Mouse (Mus musculus) CD4-positive, CD25-positive, alpha-beta regulatory T cell, adult 4 months (primary cell): ENCODE data around the gene Specc1. TPM values are rescaled to one million over a fixed set of nuclear protein-coding genes. Genes with fewer than 3 reads are reported as not detected.

Source experiments
- ATAC-seq: one replicate; pipeline ENCODE4 v1.8.0; 2017
- polyA plus RNA-seq, 2 experiments: library from polyadenylated mRNA; unstranded; fragments of 100-300 nt; shearing (Covaris generic); gene quantifications; one replicate each; pipeline ENCODE4 v1.2.1; 2017

The Specc1 gene
- polyA plus RNA-seq, 2 experiments from 2014 or later = 2.9 to 3.5 TPM

DNA sequence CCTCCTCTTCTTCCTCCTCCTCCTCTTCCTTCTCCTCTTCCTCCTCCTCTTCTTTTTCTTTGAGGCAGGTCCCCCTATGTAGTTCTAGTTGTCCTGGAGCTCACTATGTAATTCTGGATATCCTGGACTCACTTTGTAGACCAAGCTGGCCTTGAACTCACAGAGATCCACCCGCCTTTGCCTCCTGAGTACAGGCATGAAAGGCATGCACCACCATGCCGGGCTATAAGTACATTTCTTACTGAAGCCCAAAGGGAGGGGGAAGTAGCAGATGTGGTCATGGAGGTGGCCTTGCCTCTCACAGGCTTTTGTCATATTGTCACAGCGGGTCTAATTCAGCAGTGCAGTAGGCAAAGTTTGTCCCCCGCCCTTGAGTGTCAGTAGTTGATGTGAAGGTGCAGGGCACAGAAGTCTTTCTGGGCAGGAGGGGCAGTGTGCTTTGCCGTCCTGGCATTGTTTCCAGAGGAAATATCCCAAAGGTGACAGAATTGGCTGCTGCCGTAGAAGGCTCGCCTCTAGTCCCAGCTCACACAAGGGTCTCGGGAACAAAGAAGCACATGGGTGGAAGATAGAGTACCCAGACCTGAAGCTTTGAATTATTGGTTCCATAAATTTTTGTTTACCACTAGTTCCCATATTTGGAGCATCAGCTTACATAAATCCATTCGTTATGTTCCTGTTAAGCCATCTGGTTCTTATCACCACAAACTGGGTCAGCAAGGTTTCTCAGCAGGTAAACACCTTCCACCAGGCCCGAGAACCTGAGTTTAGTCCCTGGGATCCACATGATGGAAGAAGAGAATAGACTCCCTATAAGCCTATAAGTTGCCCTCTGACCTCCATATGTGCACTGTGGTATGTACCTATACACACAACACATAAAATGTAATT lies 62.0 kb downstream of the Specc1 start:
- ATAC-seq = no peak

DNA sequence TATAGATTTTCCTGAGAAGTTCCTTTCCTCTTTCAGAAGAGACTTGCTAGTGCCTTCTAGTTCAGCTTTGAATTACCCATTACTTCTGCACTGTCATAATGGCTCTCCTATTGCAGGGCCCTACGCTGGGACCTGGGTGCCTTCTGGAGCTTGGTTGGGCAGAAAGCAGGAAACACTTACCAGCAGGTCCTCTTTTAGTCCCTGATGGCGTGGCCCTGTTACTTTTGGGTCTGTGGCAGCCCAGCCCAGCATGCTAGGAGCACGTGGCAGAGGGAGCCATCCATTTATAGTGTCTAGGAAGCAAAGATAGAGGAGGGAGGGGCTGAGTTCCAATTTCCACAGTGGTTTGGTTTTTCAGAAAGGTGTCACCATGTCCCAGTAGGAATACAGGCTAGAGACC lies 63.3 kb downstream of the Specc1 start:
- no peak for ATAC-seq

DNA sequence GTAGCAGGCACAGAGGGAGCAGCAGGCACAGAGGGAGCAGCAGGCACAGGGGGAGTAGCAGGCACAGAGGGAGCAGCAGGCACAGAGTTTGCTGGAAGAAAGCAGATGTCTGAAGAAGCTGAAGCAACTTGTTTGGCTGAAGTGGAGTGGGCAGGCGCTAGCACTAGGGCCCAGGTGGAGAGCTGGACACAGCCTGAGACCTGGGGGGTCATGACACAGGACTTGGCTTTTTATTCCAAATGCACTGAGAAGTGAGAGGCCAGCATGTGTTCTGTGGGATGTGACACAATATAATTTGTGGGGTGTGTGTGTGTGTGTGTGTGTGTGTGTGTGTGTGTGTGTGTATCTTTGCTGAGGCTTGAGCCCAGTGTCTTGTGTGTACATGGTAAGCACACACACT lies 64.3 kb downstream of the Specc1 start:
- no peak for ATAC-seq

DNA sequence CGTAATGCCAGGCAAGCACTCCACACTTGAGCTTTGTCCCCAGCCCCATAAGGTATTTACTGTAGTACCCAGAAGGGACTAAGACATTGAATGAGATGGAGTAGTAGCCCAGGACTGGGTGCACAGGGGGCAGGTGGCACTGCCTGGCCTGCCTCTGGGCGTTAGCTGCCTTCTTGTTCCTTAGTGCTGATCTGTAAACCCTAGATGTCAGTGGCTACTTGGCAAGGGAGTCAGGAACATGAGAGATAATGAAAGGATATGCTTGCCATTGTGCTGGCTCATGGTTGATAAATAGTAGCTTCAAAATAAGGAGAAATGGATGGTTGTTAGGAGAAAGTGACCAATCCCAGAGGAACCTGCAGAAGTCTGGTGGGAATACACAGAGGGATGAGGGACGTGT lies 65.5 kb downstream of the Specc1 start:
- ATAC-seq = no peak

DNA sequence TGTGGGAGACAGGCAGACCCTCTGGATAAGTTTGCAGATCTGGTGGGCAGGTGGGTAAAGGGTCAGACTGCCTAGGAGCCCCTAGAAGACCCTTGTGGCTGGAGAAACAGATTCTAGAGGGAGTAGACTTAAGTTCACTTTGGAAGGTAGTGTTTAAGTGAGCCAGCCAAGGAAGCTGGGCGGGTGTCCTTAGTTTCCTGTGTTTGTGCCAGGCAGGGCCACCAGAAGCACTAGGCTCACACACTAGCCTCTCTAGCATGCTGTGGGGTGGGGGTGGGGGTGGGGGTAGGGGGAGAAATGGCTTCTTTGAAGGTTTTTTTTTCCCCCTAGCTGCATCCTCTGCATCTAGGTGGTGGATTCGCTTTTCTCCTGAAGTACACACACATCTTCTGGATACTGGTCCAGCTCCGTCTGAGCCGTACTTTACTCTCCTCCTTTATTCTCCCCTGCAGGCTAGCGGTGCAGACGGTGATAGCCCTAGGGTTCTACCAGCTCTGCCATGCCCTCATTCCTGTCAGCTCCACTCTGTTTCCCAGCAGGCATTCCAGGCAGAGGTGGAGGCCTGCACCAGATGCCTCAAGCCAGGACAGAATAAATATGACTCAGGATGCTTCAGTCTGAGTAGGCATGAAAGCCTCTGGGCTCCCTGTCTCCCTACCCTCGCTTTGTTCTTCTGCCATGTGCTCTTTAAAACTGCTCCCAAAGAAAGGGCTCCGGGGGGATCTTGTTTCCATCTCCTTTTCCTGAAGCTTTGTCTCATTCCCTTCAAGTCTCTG lies 66.3 kb downstream of the Specc1 start:
- ATAC-seq = no peak

DNA sequence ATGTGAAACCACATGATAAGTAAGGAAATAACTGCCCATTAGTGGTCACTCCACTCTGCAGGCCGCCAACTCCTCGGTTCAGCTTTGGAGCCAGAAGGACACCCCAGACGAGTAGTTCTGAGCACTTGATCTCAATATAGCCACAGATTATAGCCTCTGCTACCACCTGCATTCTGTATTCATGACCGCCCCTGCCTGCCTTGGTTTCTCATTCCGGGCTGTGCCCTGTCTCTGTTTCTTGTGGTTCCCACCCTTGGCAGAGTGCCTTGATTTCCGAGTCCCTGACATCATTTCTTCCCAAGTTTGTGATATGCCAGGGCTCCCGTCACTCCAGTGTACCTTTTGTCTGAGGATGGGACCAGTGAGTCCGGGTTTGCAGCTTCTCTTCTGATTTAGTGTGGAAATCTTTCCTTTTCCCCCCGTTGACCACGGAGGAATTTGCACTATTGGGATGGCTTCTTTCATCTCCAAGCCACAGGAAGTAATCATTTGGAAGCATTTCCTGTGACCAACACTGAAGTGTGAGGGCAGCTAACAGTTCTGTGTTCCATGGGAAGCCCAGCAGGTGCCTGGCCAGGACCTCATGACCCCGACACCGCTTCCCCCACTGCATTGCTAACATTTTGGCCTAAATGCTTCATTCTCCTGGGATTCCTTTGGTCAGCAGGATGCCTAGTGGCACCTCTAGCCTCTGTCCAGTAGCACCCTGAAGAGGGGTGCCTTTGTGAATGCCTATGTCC lies 67.1 kb downstream of the Specc1 start:
- no peak for ATAC-seq

DNA sequence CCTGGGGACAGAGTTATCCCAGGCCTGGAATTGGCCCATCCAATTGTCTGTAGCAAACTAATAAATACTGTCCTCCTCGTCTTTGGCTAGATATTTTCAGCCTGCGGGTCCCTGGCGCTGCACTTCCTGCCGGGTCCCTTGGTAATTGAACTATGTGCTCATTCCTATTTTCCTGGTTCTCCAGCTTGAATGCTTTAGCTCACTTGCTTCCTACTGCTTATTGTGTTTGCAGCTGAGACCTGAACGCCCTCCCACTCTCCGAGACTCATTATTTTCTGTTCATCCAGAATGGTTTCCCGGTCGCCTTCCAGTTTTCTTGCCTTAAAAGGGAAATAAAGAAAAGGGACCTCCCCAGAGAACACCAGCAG lies 67.7 kb downstream of the Specc1 start:
- no peak for ATAC-seq

DNA sequence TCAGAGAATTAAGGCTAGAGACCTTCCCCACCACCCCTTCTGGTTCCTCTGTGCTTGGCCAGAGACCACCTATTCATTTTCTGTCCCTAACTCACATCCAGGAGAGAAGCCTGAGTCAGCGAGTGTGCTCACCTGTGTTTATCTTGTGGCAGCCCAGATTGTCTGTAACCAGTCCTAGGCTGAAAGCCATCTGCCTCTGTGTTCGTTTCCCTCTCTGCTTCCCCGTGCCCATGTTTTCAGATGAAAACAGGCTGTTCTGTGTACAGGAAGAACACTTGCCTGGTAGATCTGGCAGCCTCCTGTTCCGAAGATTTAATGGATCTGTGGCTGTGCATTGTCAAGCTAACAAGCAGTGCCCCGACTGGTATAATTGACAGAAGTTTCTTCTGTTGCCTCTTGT lies 68.4 kb downstream of the Specc1 start:
- no peak for ATAC-seq

DNA sequence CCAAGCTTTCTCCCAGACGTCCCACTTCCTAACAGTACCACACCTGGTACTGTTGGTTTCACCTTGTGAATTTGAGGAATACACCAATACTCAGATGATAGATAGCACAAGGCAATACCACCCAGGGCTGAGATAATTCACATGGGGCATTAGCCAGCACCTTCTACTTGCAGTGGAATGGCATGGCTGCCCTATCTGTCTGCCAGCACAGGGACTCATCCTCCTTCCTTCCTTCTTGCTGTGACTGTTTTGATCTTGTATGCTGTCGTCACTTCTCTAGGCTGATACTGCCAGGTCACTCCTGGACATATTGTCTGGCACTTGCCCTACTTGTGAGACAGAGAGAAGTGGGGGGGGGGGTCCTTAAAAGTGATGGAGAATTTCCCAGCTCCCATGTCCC lies 69.2 kb downstream of the Specc1 start:
- no peak for ATAC-seq

DNA sequence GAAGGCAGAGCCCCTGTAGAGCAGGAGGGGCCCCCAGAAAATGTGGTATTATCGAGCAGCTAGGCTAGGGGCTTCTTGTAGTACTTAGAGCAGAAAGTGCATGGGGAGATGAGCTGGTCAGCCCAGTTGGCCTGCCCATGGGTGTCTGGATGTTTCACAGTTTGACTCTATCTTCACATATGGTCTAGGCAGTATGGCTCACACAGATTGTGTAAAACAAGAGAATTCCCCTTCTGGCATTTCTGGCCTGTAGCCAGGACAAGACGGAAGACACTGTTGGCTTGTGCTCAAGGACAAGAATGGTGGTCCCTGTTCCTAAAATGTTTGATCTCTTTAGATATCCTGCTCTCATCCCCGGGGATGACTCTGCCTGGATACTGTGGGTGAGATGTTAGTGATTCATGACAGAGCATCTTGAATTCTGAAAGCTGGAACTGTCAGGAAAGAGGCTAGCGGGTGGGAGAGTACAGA lies 69.8 kb downstream of the Specc1 start:
- no peak for ATAC-seq

DNA sequence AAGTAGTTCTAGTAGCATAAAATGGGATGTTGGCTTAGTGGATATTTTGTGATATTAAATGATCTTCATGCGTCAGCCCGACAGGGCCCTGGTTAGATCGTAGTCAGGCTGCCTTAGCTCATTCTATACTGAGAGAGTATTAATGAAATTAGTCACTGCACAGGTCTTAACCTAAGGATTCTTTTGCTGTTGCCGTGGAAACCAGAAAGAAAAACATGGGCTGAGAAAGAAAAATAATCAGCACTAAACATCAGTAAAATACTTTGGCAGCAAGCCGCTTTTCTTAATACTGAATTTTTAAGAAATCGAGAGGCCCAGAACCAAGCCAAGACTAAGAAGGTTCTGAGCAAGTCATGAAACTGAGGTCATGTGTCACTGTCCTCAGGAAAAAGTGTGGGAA lies 70.7 kb downstream of the Specc1 start:
- ATAC-seq = no peak

DNA sequence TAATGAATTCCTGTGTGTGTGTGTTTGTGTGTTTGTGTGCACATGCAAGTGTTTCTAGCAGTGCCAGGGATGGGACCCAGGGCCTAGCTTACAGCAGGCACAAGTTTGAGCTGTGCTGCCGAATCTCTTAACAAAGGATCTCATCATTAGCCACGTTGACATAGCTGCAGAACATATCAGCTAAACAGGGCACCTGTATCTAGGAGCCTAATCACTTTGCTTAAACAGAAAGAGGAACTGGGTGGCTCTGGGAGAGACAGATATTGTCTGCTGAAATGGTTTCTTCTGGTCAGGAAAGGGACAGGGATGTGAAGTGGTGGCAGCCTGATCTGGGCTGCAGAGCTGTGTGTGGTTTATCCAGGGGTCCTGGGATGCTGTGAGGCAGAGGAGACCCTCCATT lies 71.1 kb downstream of the Specc1 start:
- ATAC-seq = no peak

DNA sequence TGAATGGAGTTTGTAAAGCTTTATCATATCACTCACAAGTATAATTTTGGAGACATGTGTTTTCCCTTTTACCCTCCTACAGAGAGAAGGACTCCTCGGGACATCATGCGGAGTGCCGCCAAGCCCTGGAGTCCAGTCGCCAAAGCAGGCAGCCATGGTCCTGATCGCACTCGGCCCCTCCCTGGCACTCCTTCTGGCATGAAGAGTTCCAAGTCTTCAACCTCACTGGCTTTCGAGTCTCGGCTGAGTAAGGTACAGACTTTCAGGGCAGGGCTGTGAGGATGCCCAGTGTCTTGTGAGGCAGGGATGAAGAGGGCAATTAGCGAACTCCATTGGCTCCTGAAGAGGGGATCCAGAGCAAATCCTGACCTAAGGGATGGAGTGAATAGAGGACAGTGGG lies 72.6 kb downstream of the Specc1 start:
- ATAC-seq = no peak

DNA sequence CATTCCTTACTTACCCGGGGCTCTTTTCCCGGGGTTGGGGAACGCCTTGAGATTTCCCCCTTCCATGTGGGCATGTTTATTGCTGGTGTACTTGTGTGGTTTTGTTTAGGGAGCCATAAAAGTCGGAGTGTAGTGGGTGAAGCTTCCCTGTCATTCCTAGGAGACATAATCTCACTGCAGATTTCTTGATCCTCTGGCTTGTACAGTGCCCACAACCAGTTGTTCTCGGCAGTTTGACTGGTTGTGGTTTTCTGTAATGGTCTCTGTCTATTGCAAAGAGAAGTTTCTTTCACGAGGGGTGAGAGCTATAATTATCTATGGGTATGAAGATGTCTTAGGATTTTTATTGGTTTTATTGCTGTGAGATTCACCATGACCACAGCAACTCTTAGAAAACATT lies 78.0 kb downstream of the Specc1 start:
- ATAC-seq = no peak

DNA sequence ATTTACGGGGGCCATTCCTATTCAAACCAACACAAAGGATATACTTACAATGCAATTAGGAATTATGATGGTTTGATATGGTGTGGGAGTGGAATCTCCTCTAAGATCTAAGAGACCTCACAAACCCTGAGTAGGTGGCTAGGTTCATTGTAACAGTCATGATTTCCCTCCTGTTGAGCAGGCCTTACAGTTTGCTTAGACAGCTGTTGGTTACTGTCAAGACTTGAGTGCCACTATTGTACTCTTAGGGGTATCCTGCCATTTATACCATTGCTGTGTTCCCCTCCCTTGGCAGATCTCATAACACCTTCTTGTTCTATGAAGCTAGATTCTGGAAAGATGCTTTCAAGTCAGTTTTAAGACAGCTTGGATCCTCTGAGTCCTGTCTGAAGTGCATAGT lies 78.7 kb downstream of the Specc1 start:
- ATAC-seq = no peak

DNA sequence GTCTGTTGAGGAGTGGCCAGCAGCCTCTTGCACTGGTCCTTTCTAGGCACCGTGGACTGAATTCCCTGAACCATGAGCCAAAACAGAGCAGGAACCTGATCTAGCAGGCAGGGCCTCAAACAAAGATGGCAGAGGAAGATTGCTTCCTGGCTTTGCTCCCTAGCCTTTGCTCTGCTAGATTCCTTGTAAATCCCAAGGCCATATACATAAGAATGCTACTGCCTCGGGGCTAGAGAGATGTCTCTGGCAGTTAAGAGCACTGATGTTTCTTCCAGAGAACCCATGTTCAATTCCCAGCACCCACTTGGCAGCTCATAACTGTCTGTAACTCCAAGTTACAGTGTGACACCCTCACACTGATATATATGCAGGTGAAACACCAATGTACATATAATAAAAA lies 83.6 kb downstream of the Specc1 start:
- no peak for ATAC-seq

DNA sequence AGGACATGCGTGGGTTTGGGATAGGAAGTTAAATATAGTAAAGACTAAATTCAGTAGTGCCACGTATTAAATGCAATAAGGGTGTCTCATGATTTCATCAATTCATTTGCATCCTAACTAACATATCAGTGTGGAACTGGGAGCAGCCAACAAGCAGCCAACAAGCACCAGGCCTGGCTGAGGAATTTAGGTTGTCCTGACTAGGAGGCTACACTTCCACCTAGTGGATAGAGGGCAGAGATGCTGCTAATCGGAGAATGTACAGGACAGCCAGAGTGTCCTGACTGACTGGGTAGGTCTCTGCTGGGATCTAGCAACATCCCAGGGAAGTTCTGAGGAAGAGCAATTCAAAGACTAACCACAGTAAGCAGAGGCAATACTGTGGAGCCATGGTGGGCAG lies 88.1 kb downstream of the Specc1 start:
- ATAC-seq = no peak

DNA sequence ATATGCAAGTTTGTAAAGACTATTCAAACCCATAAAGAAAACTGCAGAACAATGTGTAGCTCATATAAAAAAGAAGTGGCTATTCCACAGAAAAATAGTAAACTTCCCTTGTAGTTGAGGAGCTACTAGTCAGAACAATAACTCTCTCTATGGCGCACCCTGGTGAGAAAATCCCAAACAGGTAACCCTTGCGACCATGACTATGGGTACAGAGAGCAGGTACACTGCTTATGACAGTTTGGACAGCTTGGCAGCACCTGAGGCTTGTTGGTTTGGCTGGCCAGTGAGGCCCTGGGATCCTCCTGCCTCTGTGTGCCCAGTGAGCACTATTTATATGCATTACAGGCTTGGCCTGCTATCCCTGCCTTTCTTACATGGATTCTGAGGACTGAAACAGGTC lies 89.4 kb downstream of the Specc1 start:
- ATAC-seq = no peak

DNA sequence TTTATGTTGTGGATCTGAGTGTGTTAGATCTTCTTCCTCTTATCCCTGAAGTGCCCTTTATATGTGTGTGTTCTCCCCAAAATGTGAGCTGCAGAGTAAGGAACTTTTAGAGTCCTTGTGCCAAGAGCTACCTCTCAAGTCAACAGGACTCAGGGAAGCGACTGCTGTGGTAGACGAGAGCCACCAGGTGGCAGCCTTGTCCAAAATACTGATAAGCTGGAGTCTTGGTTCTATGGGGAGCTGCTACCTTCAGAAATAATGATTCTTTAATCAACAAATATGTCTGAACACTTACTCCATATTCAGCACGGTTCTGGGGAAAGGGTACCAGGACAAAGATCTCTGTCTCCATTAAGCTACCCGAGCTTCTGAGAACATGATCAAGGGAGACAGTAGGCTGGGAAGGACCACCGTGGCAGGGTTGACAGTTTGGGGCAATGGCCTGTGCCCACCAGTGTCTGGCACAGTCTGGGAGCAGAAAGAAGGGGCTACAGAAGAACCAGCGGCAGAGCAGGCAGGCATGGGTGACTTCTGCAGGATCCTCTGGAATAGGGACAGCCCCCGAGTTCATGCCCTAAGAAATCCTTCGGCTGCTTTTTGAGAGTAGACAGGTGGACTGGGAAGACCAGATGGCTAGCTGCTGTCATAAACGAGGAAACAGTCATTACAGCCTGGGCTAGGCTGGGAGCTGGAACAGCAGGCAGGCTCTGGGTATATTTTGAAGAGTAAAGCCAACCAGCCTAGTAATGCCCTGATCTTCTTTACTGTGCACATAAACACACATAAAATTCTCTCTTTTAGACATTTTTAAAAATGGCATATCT lies 91.5 kb downstream of the Specc1 start:
- peak; percentile 56 for ATAC-seq

DNA sequence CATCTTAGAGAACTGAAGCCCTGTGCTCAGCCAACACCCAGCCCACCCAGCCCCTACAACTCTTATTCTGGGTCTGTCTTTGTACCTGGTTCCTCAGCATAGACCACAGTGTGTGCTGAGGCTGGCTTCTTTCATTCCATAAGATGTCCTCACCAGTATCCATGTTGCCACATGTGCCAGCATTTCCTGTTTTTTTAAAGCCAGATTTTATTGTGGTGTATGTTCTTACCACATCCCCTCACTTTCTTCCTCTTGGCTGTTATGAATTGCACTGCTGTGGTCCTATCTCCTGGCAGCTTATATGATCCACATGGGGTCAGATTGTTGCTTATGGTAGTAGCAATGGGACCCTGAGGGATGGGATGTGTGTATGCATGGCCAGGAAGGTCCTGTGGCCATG lies 92.6 kb downstream of the Specc1 start:
- ATAC-seq = no peak

DNA sequence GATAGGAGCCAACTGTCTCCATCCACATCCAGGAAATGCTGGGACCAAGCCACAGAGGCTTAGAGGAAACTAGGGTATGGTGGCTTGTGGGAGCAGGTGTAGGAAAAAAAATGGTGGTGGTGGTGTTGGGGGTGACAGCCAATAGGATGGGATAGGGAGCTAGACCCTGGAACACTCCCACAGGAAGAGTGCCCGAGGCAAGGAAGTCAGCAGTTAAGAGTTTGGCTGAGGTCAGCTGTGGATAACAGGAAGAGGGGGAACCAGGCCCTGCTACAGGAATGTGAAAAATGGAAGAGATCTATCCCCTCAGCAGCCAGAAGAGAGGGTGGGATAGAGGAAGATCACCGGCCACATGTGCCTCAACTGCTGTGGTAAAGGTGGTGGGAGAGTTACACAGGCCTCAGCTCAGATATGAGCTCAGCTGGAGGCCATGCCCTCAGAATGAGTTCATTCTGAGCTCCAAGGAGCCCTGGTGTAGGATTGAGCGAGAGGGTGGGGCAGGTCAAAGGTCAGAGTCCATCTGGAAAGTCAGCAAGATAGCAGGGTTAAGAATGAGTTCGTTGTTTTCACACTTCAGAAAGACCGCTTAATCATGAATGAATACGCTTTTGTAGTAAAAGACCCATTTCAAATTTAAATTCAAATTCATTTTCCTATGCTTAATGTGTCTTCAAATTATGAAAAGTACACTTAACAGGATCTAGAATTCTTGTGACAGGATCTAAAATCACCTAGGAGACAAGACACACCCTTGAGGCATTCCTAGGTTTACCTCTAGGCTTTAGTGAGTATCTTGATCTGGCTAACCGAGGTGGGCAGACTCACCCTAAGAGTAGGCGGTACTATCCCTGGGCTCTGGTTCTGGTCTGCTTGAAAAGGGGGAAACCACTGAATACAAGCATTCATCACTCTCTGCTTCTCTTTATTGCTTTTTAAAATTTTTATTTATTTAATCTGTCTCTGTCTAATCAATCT lies 94.1 kb downstream of the Specc1 start:
- no peak for ATAC-seq
